Mouse (Mus musculus) liver, embryonic 11.5 days (tissue): Measurements from ENCODE around the gene Gm4307. TPM values are rescaled to one million over a fixed set of nuclear protein-coding genes. Genes with fewer than 3 reads are reported as not detected.
"Not testable (repeated sequence)": the region's sequence is repeated elsewhere in the genome, so short reads cannot be mapped to it uniquely, and the experiment has no call there.

Experiments used
- ATAC-seq: fragments of 200-750 bp; cut with Nextera tagmentation; replicated peaks from 2 replicates; pipeline ENCODE4 v1.8.0; 2017; ENCODE audit warnings: moderate number of reproducible peaks, mild to moderate bottlenecking, moderate TSS enrichment, moderate library complexity; ENCODE audit not compliant: low FRiP score
- DNase-seq: peaks from one replicate; pipeline ENCODE4 v3.0.0-alpha.2; 2017; ENCODE audit warnings: low spot score
- H3K27ac ChIP-seq: fragments of 300-500 bp; sonication (generic); 2 replicates; pipeline ENCODE4 v1.5.1; 2014; ENCODE audit warnings: mild to moderate bottlenecking, low read depth, low read length, control low read depth
- H3K27me3 ChIP-seq: fragments of 300-500 bp; sonication (generic); replicated peaks from 2 replicates; pipeline ENCODE4 v1.6.1; 2014; ENCODE audit warnings: low read length, mixed read lengths; ENCODE audit not compliant: control insufficient read depth, insufficient read depth
- H3K36me3 ChIP-seq: fragments of 300-500 bp; sonication (generic); 2 replicates; pipeline ENCODE4 v1.6.1; 2014; ENCODE audit warnings: mild to moderate bottlenecking, low read length, moderate library complexity, mixed read lengths; ENCODE audit not compliant: control insufficient read depth, insufficient read depth
- H3K4me1 ChIP-seq: fragments of 300-500 bp; sonication (generic); replicated peaks from 2 replicates; pipeline ENCODE4 v1.6.1; 2014; ENCODE audit warnings: low read length, mixed read lengths; ENCODE audit not compliant: control insufficient read depth, insufficient read depth
- H3K4me2 ChIP-seq: fragments of 300-500 bp; sonication (generic); 2 replicates; pipeline ENCODE4 v1.6.1; 2014; ENCODE audit warnings: mild to moderate bottlenecking, control low read depth, moderate library complexity
- H3K4me3 ChIP-seq: fragments of 300-500 bp; sonication (generic); 2 replicates; pipeline ENCODE4 v1.5.1; 2014; ENCODE audit warnings: low read depth, low read length, control low read depth
- H3K9ac ChIP-seq: fragments of 300-500 bp; sonication (generic); 2 replicates; pipeline ENCODE4 v1.6.1; 2014; ENCODE audit warnings: low read depth, low read length, control low read depth
- H3K9me3 ChIP-seq: fragments of 300-500 bp; sonication (generic); 2 replicates; pipeline ENCODE4 v1.6.1; 2016; ENCODE audit warnings: low read length, inconsistent platforms, mixed read lengths; ENCODE audit not compliant: control insufficient read depth
- WGBS: fragments of 180-500 bp; shearing (Covaris S2); extraction: QIAGEN DNeasy Blood & Tissue Kit; methylation state at CpG from one replicate; pipeline ENCODE4 v1.1.7; 2014; 5-methylcytosine and 5-hydroxymethylcytosine counted together
- polyA plus RNA-seq: library from polyadenylated mRNA; unstranded; fragments of >200 nt; fragmentation: Nextera tagmentation; extraction: Ambion mirVana; gene quantifications from 2 replicates; pipeline ENCODE4 v1.2.1, GENCODE M21; 2014

Gm4307 gene
- not detected in 2 replicates for polyA plus RNA-seq

GRCm38 (mm10) chr10:100361038-100361437, at the start of gene Gm4307:
Gm4307 (plus strand) TSS chr10:100361338.
- H3K36me3 ChIP-seq, H3K27me3 ChIP-seq, H3K4me1 ChIP-seq, H3K4me2 ChIP-seq, ATAC-seq, H3K4me3 ChIP-seq, H3K9me3 ChIP-seq, H3K9ac ChIP-seq, DNase-seq, H3K27ac ChIP-seq: not testable (repeated sequence)
- no CpG with 5 or more reads among the region's 3 CpGs for WGBS

GRCm38 (mm10) chr10:100335376-100335775, 25.8 kb upstream of the Gm4307 start, which contains the start of gene Gm4301:
Gm4301 (plus strand) TSS chr10:100335676.
- WGBS = no CpG with 5 or more reads among the region's 2 CpGs
- DNase-seq, ATAC-seq, H3K4me1 ChIP-seq, H3K27ac ChIP-seq, H3K27me3 ChIP-seq, H3K9me3 ChIP-seq, H3K4me2 ChIP-seq, H3K9ac ChIP-seq, H3K36me3 ChIP-seq, H3K4me3 ChIP-seq: not testable (repeated sequence)

- H3K4me1 ChIP-seq, H3K9me3 ChIP-seq: not testable (repeated sequence)
These were observed 20.6 kb upstream of the Gm4307 start, which contains the start of gene Gm4302 for GRCm38 (mm10) chr10:100340536-100340935. Gm4302 (plus strand) TSS chr10:100340836.

GRCm38 (mm10) chr10:100345672-100346071, 15.5 kb upstream of the Gm4307 start, which contains the start of gene Gm4303:
Gm4303 (plus strand) TSS chr10:100345972.
- not testable (repeated sequence) for ATAC-seq, H3K27me3 ChIP-seq, H3K4me1 ChIP-seq, H3K36me3 ChIP-seq, H3K27ac ChIP-seq, DNase-seq, H3K9me3 ChIP-seq, H3K4me2 ChIP-seq, H3K9ac ChIP-seq, H3K4me3 ChIP-seq
- WGBS = no CpG with 5 or more reads among the region's 3 CpGs

More at GRCm38 (mm10) chr10:100340536-100340935, 20.6 kb upstream of the Gm4307 start, which contains the start of gene Gm4302:
- not testable (repeated sequence) for DNase-seq, H3K27ac ChIP-seq, H3K4me3 ChIP-seq, H3K9ac ChIP-seq, ATAC-seq, H3K27me3 ChIP-seq, H3K36me3 ChIP-seq, H3K4me2 ChIP-seq
- WGBS = no CpG with 5 or more reads among the region's 3 CpGs

- H3K36me3 ChIP-seq, H3K27ac ChIP-seq, H3K4me3 ChIP-seq, H3K9me3 ChIP-seq, DNase-seq, H3K4me1 ChIP-seq, H3K9ac ChIP-seq, H3K4me2 ChIP-seq, H3K27me3 ChIP-seq, ATAC-seq: not testable (repeated sequence)
- WGBS = no CpG with 5 or more reads among the region's 3 CpGs
These were observed 10.3 kb upstream of the Gm4307 start, which contains the start of gene Gm4305 for GRCm38 (mm10) chr10:100350793-100351192. Gm4305 (plus strand) TSS chr10:100351093.

- not testable (repeated sequence) for H3K4me3 ChIP-seq, ATAC-seq, DNase-seq, H3K4me1 ChIP-seq, H3K9ac ChIP-seq, H3K27ac ChIP-seq, H3K36me3 ChIP-seq, H3K9me3 ChIP-seq, H3K27me3 ChIP-seq, H3K4me2 ChIP-seq
- 25% methylated on average over 1 of the region's 2 CpGs for WGBS
These were observed 4.3 kb upstream of the Gm4307 start for GRCm38 (mm10) chr10:100356841-100357240.

GRCm38 (mm10) chr10:100382460-100382859, 21.3 kb downstream of the Gm4307 start, which contains the start of gene Gm4312:
Gm4312 (minus strand) TSS chr10:100382560.
- not testable (repeated sequence) for H3K27ac ChIP-seq
- WGBS = no CpG with 5 or more reads among the region's 2 CpGs

GRCm38 (mm10) chr10:100402301-100402700, 41.2 kb downstream of the Gm4307 start:
- H3K4me2 ChIP-seq, DNase-seq, H3K36me3 ChIP-seq, H3K9me3 ChIP-seq, H3K27me3 ChIP-seq, H3K4me3 ChIP-seq, H3K4me1 ChIP-seq, ATAC-seq, H3K9ac ChIP-seq, H3K27ac ChIP-seq: not testable (repeated sequence)
- WGBS = 76% methylated on average over 6 of the region's 6 CpGs

More at GRCm38 (mm10) chr10:100382460-100382859, 21.3 kb downstream of the Gm4307 start, which contains the start of gene Gm4312:
- not testable (repeated sequence) for H3K9ac ChIP-seq, H3K4me3 ChIP-seq, H3K36me3 ChIP-seq, H3K4me2 ChIP-seq, ATAC-seq, H3K9me3 ChIP-seq, H3K27me3 ChIP-seq, DNase-seq, H3K4me1 ChIP-seq
